Mouse (Mus musculus) kidney, adult 2 months (tissue): ENCODE data around the gene Prr15l. TPM values are rescaled to one million over a fixed set of nuclear protein-coding genes. Genes with fewer than 3 reads are reported as not detected.

Experiments used
- DNase-seq: peaks from one replicate; pipeline ENCODE4 v3.0.0; 2021
- H3K27ac ChIP-seq: fragments of 200-500 bp; 2 replicates; pipeline ENCODE4 v1.5.1; 2012; ENCODE audit warnings: low read depth, low read length, control low read depth, inconsistent platforms; ENCODE audit not compliant: insufficient read depth
- H3K27me3 ChIP-seq: fragments of 200-500 bp; replicated peaks from 2 replicates; pipeline ENCODE4 v1.6.1; 2012; ENCODE audit warnings: mild to moderate bottlenecking, moderate library complexity, low read length, inconsistent platforms; ENCODE audit not compliant: control insufficient read depth, insufficient read depth
- H3K36me3 ChIP-seq: fragments of 200-500 bp; 2 replicates; pipeline ENCODE4 v1.6.1; 2012; ENCODE audit warnings: mild to moderate bottlenecking, moderate library complexity, low read length, inconsistent platforms; ENCODE audit not compliant: control insufficient read depth, insufficient read depth
- H3K4me1 ChIP-seq: fragments of 200-500 bp; 2 replicates; pipeline ENCODE4 v1.6.1; 2011; ENCODE audit warnings: low read length; ENCODE audit not compliant: control insufficient read depth, insufficient read depth
- H3K4me3 ChIP-seq: fragments of 200-500 bp; 2 replicates; pipeline ENCODE4 v1.5.1; 2011; ENCODE audit warnings: mild to moderate bottlenecking, low read depth, low read length, control low read depth; ENCODE audit not compliant: insufficient read depth
- CTCF ChIP-seq: fragments of 200-500 bp; conservative IDR thresholded peaks from 2 replicates; pipeline ENCODE4 v1.5.1; 2011; ENCODE audit warnings: low read depth, mild to moderate bottlenecking, control low read depth, low read length, moderate library complexity, mixed read lengths; ENCODE audit not compliant: insufficient read depth, insufficient read length
- POLR2A ChIP-seq: fragments of 200-500 bp; IDR thresholded peaks from one replicate; pipeline ENCODE4 v1.6.1; 2011; ENCODE audit warnings: low read depth, low read length, control low read depth
- WGBS: fragments of 180-500 bp; shearing (Covaris S2); methylation state at CpG from one replicate; pipeline ENCODE4 v1.1.7; 2018; 5-methylcytosine and 5-hydroxymethylcytosine counted together
- polyA plus RNA-seq: library from polyadenylated mRNA; depleted of rRNA; stranded (reverse); fragments of >200 nt; gene quantifications from 2 replicates; pipeline ENCODE4 v1.2.3, GENCODE M21; 2012

Gene Prr15l
- polyA plus RNA-seq, 1 experiment = 119 TPM

DNA sequence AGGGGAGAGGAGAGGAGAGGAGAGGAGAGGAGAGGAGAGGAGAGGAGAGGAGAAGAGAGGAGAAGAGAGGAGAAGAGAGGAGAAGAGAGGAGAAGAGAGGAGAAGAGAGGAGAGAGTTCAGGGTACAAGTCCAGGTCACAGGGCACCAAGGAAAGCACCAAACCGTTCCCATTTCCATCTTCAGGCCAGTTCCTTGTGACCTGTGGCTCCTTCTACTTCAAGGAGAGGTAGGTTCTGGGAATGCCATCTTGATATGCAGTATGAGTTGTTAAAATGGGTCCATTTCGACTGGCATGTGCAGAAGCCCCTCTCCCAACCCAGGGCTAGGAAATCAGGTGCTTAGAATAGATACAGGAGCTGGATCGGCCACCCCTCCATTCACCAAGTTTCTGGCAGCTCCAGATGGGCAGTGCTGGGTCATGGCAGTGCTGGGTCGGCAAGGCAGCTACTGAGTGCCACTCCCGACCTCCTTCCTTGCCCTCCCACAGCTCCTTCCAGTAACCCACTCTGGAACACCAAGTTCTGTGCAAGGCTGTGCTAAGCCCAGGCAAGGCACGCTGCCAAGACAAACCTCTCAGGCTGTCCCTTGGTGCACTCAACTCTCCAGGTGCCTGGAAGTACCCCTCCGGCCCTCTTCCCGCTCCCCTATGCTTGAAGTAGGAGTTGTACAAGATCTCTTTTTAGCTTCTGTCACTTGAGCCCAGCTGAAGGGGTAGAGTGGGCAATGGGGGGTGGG, 3.6 kb downstream of the Prr15l start:
- H3K27ac ChIP-seq = peak overlapping the region; percentile 95
- H3K36me3 ChIP-seq = peaks cover 2% of the 10 kb centered on the region; the same call in 1 of the 2 replicates
- no peaks in the 10 kb centered on the region for H3K27me3 ChIP-seq
- TF ChIP-seq CTCF (no peak), POLR2A (peak; percentile 59)
- peaks cover 20% of the 10 kb centered on the region for H3K4me1 ChIP-seq
- peak overlapping the region; percentile 51 for H3K4me3 ChIP-seq
- peak; percentile 91 for DNase-seq
- WGBS = 15% methylated on average over 8 of the region's 8 CpGs

DNA sequence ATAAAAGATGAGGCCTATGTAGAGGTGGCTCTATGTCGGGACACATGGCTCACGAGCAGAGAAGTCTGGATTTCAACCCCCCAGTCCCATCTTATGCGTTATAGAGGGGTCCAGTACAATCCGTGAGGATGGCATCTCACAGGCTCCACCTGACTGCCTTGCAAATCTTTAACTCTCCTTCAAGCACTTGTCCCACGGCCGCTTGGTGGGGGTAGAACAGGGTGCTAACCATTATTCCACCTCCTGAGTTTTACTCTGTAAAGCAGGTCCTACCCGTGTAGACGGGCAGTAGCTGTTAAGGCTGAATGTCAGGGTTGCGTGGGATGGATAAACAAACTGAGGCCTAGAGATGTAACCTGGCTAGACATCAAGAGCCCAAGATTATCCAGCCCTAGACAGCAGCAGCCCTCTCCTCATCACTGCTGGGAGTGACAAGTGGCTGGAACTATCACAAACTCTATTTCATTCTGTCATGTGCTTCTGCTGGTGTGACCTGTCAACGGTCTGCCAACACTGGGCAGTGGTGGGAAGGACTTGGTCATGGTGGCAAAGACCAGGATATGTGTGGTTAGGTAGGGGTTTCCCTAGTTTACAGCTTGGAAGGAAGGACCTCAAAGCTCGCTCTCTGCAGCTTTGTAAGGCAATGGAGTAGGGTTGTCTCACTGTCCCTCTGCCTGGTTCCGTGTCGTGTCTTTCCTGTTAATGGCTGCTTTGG, 5.8 kb downstream of the Prr15l start:
- peak; percentile 68 for DNase-seq
- Histone ChIP-seq H3K36me3 (peaks cover 2% of the 10 kb centered on the region; the same call in 1 of the 2 replicates), H3K27me3 (no peaks in the 10 kb centered on the region), H3K4me1 (peaks cover 33% of the 10 kb centered on the region), H3K27ac (peak overlapping the region; percentile 59), H3K4me3 (no peak overlapping the region)
- WGBS = 47% methylated on average over 13 of the region's 13 CpGs
- no peak for TF ChIP-seq POLR2A
- TF ChIP-seq CTCF = no peak

DNA sequence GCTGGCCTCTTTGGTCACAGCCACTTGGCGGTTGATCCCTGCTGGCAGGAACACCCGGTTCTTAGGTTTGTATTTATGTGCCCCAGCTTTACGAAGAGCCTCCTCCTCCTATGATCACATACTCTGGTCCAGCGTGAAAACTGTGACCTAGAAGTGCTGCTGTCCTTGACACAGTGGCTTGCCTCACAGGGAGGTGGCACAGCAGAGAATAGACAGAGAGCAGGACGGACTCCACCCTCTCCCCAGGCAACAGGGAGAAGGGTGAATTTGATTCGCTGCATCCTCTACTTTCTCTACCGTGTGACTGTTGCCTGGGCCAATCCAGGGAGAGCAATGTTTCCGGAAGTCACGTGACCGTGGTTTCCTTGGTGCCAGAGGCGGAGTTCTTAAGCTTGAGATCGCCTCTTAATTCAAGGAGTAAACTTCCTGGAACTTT, 7.0 kb downstream of the Prr15l start:
- H3K36me3 ChIP-seq = peaks cover 2% of the 10 kb centered on the region; the same call in 1 of the 2 replicates
- peak; percentile 48 for TF ChIP-seq POLR2A
- TF ChIP-seq CTCF = no peak
- peak overlapping the region; percentile 78 for H3K27ac ChIP-seq
- H3K27me3 ChIP-seq = no peaks in the 10 kb centered on the region
- peak; percentile 98 for DNase-seq
- H3K4me3 ChIP-seq = no peak overlapping the region
- H3K4me1 ChIP-seq = peaks cover 40% of the 10 kb centered on the region
- WGBS = 12% methylated on average over 12 of the region's 12 CpGs

DNA sequence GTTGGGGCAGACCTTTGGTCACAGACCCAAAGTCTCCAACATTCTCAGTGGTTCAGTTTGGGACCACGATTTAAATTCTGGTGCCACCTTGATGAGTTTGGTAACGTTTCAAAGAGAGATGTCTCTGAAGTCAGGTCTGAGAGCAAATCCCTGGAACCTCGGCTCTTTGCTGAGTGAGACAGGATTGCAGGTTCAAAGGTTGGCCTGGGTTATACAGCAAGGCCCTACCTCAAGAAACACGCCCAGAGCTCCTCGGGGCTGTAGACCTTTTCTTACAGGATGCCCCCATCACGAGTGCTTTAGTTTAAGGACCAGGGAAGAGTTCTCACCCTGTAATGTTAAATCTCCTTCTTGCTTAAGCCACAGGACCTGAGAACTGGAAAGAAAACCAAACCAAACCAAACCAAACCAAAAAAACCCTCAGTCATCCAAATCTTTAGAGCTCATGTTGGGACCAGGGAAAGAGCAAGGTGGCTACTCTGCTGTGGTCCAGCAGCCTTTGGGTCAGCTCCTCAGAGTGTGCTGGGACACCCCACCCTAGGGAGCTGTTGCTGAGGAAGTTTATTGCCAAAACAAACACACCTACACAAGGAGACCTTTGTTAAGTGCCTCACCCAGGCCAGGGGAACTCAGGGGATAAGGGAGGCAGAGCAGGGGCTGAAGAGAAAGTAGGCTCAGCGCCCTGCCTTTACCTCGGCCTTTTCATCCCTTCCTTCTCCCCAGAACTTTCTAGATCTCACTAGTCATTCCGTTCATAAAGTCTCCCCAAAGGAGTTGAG, 8.2 kb downstream of the Prr15l start:
- Histone ChIP-seq H3K4me1 (peaks cover 41% of the 10 kb centered on the region), H3K27me3 (no peaks in the 10 kb centered on the region), H3K27ac (peak overlapping the region; percentile 78), H3K36me3 (peaks cover 2% of the 10 kb centered on the region; the same call in 1 of the 2 replicates), H3K4me3 (no peak overlapping the region)
- TF ChIP-seq CTCF = no peak
- TF ChIP-seq POLR2A = no peak
- WGBS = 53% methylated on average over 9 of the region's 9 CpGs
- DNase-seq = peak; percentile 54

DNA sequence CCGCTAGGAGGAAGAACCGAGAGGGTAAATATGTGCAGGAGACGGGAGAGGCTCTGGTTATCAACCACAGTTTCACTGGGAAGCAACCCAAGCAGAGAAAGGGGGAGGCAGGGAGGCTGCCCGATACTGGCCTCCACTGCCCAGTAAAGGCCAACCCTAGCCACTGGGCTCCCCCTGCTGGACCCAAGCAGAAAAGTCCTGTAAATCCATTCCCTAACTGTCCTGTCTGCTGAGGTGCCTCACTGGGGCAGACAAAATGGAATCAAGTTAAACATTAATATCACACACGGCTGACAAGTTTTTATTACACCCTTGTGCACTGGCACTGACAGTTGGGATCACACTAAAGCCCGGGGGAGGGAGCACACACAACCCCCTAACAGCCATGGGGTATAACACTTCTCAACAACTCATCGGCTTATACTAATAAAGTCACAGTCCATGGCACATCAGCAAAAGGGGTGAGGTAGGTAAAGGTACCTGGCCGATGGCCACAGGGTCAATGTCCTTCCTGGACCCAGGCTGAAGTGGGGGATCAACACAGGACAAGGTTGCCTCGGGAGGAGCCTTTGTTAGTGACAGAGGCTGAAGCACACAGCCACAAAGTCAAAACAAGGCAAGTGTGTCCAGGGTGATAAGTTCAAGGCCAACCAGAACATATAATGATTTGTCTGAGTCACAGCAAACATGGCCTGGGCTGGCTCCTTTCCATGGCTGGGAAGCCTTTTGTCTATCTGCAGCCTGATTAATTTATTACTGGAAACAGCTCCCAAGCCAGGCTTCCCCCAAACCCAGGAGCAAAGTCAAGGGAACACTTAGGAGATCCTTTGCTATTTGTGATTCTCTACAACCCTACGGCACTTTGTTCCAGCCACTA, 9.9 kb downstream of the Prr15l start:
- Histone ChIP-seq H3K36me3 (peaks cover 2% of the 10 kb centered on the region; the same call in 1 of the 2 replicates), H3K27ac (peak overlapping the region; percentile 96), H3K27me3 (no peaks in the 10 kb centered on the region), H3K4me3 (no peak overlapping the region), H3K4me1 (peaks cover 41% of the 10 kb centered on the region)
- peak; percentile 94 for DNase-seq
- TF ChIP-seq POLR2A (peak; percentile 72), CTCF (peak; percentile 92)
- WGBS = 18% methylated on average over 10 of the region's 10 CpGs

DNA sequence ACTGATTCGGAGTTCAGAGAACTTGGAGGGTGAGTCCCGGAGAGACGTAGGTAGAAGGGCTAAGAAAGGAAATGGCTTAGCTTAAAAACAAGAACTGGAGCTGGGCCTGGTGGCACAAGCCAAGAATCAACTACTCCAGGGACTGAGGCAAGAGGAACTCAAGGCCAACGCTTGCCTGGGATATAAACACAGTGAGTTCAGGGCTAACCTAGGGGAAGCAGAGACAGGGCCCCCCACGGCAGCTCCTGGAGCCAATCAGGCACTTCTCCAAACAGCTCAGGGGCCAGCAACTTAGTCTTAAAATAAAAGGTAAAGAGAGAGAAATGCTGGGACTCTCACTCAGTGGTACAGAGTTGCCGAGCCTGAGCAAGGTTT, 10.5 kb downstream of the Prr15l start:
- Histone ChIP-seq H3K4me1 (peaks cover 35% of the 10 kb centered on the region), H3K27me3 (no peaks in the 10 kb centered on the region), H3K4me3 (no peak overlapping the region), H3K27ac (peak overlapping the region; percentile 96), H3K36me3 (peaks cover 2% of the 10 kb centered on the region; the same call in 1 of the 2 replicates)
- DNase-seq = no peak
- TF ChIP-seq CTCF (no peak), POLR2A (no peak)
- WGBS = 31% methylated on average over 6 of the region's 6 CpGs
